Mouse (Mus musculus): ENCODE measurements around the gene Tiparp. TPM values are rescaled to one million over a fixed set of nuclear protein-coding genes. Genes with fewer than 3 reads are reported as not detected.

Tiparp gene
- polyA plus RNA-seq, 1 experiment from 2014 or later: 10.2 TPM

- Histone ChIP-seq H3K4me2 (no peak overlapping the region), H3K36me3 (no peaks in the 10 kb centered on the region), H3K4me3 (no peak overlapping the region), H3K27ac (no peak overlapping the region), H3K9me3 (replicated peaks) (no peaks in the 10 kb centered on the region), H3K4me1 (0 out of 2 replicates have a peak, but pooled peaks cover 11% of the 10 kb centered on the region), H3K27me3 (replicated peaks) (no peaks in the 10 kb centered on the region), H3K9ac (no peak overlapping the region)
- 53% methylated on average over 2 of the region's 2 CpGs for WGBS (ENCODE audit: insufficient replicate concordance)
- ATAC-seq: no peak
Observed at GRCm38 (mm10) chr3:65515751-65516150, 12.5 kb upstream of the Tiparp start.

- Histone ChIP-seq H3K36me3 (no peaks in the 10 kb centered on the region), H3K9me3 (replicated peaks) (no peaks in the 10 kb centered on the region), H3K4me3 (no peak overlapping the region), H3K27me3 (replicated peaks) (no peaks in the 10 kb centered on the region), H3K4me2 (no peak overlapping the region), H3K4me1 (0 out of 2 replicates have a peak, but pooled peaks cover 11% of the 10 kb centered on the region), H3K9ac (no peak overlapping the region), H3K27ac (no peak overlapping the region)
- 57% methylated on average over 1 of the region's 1 CpGs for WGBS (ENCODE audit: insufficient replicate concordance)
- no peak for ATAC-seq
Observed at GRCm38 (mm10) chr3:65516526-65516925, 11.7 kb upstream of the Tiparp start.

GRCm38 (mm10) chr3:65517141-65517540 lies 11.1 kb upstream of the Tiparp start:
- no peak overlapping the region for H3K4me3 ChIP-seq
- no peak for ATAC-seq
- no peaks in the 10 kb centered on the region for H3K36me3 ChIP-seq
- 42% methylated on average over 9 of the region's 9 CpGs for WGBS (ENCODE audit: insufficient replicate concordance)
- no peaks in the 10 kb centered on the region for H3K27me3 ChIP-seq (replicated peaks)
- H3K27ac ChIP-seq: no peak overlapping the region
- H3K9me3 ChIP-seq (replicated peaks): no peaks in the 10 kb centered on the region
- H3K9ac ChIP-seq: no peak overlapping the region
- no peak overlapping the region for H3K4me2 ChIP-seq
- 0 out of 2 replicates have a peak, but pooled peaks cover 11% of the 10 kb centered on the region for H3K4me1 ChIP-seq

GRCm38 (mm10) chr3:65517747-65518527 lies 10.3 kb upstream of the Tiparp start:
- no peaks in the 10 kb centered on the region for H3K9me3 ChIP-seq (replicated peaks)
- 0 out of 2 replicates have a peak, but pooled peaks cover 11% of the 10 kb centered on the region for H3K4me1 ChIP-seq
- H3K36me3 ChIP-seq: no peaks in the 10 kb centered on the region
- H3K4me2 ChIP-seq: no peak overlapping the region
- 57% methylated on average over 13 of the region's 13 CpGs for WGBS (ENCODE audit: insufficient replicate concordance)
- ATAC-seq: no peak
- no peak overlapping the region for H3K4me3 ChIP-seq
- H3K27ac ChIP-seq: no peak overlapping the region
- no peaks in the 10 kb centered on the region for H3K27me3 ChIP-seq (replicated peaks)
- no peak overlapping the region for H3K9ac ChIP-seq

- H3K36me3 ChIP-seq: no peaks in the 10 kb centered on the region
- H3K9ac ChIP-seq: no peak overlapping the region
- H3K9me3 ChIP-seq (replicated peaks): no peaks in the 10 kb centered on the region
- H3K4me3 ChIP-seq: no peak overlapping the region
- 0 out of 2 replicates have a peak, but pooled peaks cover 11% of the 10 kb centered on the region for H3K4me1 ChIP-seq
- WGBS (ENCODE audit: insufficient replicate concordance): 69% methylated on average over 1 of the region's 1 CpGs
- H3K4me2 ChIP-seq: no peak overlapping the region
- no peak for ATAC-seq
- H3K27ac ChIP-seq: no peak overlapping the region
- no peaks in the 10 kb centered on the region for H3K27me3 ChIP-seq (replicated peaks)
Observed at GRCm38 (mm10) chr3:65521391-65521790, 6.8 kb upstream of the Tiparp start.

GRCm38 (mm10) chr3:65523397-65523796 lies 4.8 kb upstream of the Tiparp start:
- H3K9ac ChIP-seq: no peak overlapping the region
- H3K4me3 ChIP-seq: no peak overlapping the region
- WGBS (ENCODE audit: insufficient replicate concordance): 63% methylated on average over 8 of the region's 8 CpGs
- no peaks in the 10 kb centered on the region for H3K9me3 ChIP-seq (replicated peaks)
- H3K27me3 ChIP-seq (replicated peaks): no peaks in the 10 kb centered on the region
- H3K27ac ChIP-seq: no peak overlapping the region
- ATAC-seq: no peak
- no peak overlapping the region for H3K4me2 ChIP-seq
- 0 out of 2 replicates have a peak, but pooled peaks cover 4% of the 10 kb centered on the region for H3K4me1 ChIP-seq
- no peaks in the 10 kb centered on the region for H3K36me3 ChIP-seq

GRCm38 (mm10) chr3:65525731-65526130 lies 2.5 kb upstream of the Tiparp start:
- no peaks in the 10 kb centered on the region for H3K9me3 ChIP-seq (replicated peaks)
- H3K4me3 ChIP-seq: no peak overlapping the region
- no peaks in the 10 kb centered on the region for H3K36me3 ChIP-seq
- H3K4me2 ChIP-seq: no peak overlapping the region
- peaks cover 20% of the 10 kb centered on the region for H3K4me1 ChIP-seq
- ATAC-seq: no peak
- WGBS (ENCODE audit: insufficient replicate concordance): 68% methylated on average over 3 of the region's 3 CpGs
- no peak overlapping the region for H3K27ac ChIP-seq
- H3K27me3 ChIP-seq (replicated peaks): 0 out of 2 replicates have a peak, but pooled peaks cover 3% of the 10 kb centered on the region
- no peak overlapping the region for H3K9ac ChIP-seq

- peak overlapping the region; percentile 84 for H3K9ac ChIP-seq
- ATAC-seq: no peak
- H3K4me1 ChIP-seq: peaks cover 20% of the 10 kb centered on the region
- 0 out of 2 replicates have a peak, but pooled peaks cover 3% of the 10 kb centered on the region for H3K27me3 ChIP-seq (replicated peaks)
- H3K4me3 ChIP-seq: peak overlapping the region; percentile 79
- no peaks in the 10 kb centered on the region for H3K9me3 ChIP-seq (replicated peaks)
- 14% methylated on average over 3 of the region's 3 CpGs for WGBS (ENCODE audit: insufficient replicate concordance)
- peak overlapping the region; percentile 100 for H3K4me2 ChIP-seq
- H3K36me3 ChIP-seq: peaks cover 8% of the 10 kb centered on the region; the same call in 1 of the 2 replicates
- peak overlapping the region; percentile 85; the same call in 1 of the 2 replicates for H3K27ac ChIP-seq
Observed at GRCm38 (mm10) chr3:65527196-65527595, 1.0 kb upstream of the Tiparp start.

- peaks cover 12% of the 10 kb centered on the region for H3K36me3 ChIP-seq
- H3K9me3 ChIP-seq (replicated peaks): no peaks in the 10 kb centered on the region
- H3K4me2 ChIP-seq: peak overlapping the region; percentile 100
- H3K27me3 ChIP-seq (replicated peaks): 0 out of 2 replicates have a peak, but pooled peaks cover 3% of the 10 kb centered on the region
- peak overlapping the region; percentile 79 for H3K4me3 ChIP-seq
- peak; percentile 38 for ATAC-seq
- under 1% methylated on average over 85 of the region's 97 CpGs for whole genome bisulfite sequencing (ENCODE audit: insufficient replicate concordance)
- H3K27ac ChIP-seq: peak overlapping the region; percentile 87
- peak overlapping the region; percentile 84 for H3K9ac ChIP-seq
- H3K4me1 ChIP-seq: peaks cover 20% of the 10 kb centered on the region
Observed at GRCm38 (mm10) chr3:65528614-65529470, 632 bp downstream of the Tiparp start.

- peaks cover 20% of the 10 kb centered on the region for H3K4me1 ChIP-seq
- no peaks in the 10 kb centered on the region for H3K9me3 ChIP-seq (replicated peaks)
- H3K27ac ChIP-seq: peak overlapping the region; percentile 87
Observed at GRCm38 (mm10) chr3:65529471-65530215, 1.4 kb downstream of the Tiparp start.

GRCm38 (mm10) chr3:65533014-65533413 lies 4.8 kb downstream of the Tiparp start:
- Histone ChIP-seq H3K27ac (no peak overlapping the region), H3K4me3 (no peak overlapping the region), H3K4me1 (peaks cover 19% of the 10 kb centered on the region), H3K9ac (no peak overlapping the region), H3K4me2 (no peak overlapping the region), H3K9me3 (replicated peaks) (no peaks in the 10 kb centered on the region), H3K36me3 (peaks cover 12% of the 10 kb centered on the region), H3K27me3 (replicated peaks) (0 out of 2 replicates have a peak, but pooled peaks cover 3% of the 10 kb centered on the region)
- 61% methylated on average over 2 of the region's 2 CpGs for WGBS (ENCODE audit: insufficient replicate concordance)
- no peak for ATAC-seq

More at GRCm38 (mm10) chr3:65529471-65530215, 1.4 kb downstream of the Tiparp start:
- peak overlapping the region; percentile 79 for H3K4me3 ChIP-seq
- no peak for ATAC-seq
- H3K36me3 ChIP-seq: peaks cover 12% of the 10 kb centered on the region
- H3K9ac ChIP-seq: peak overlapping the region; percentile 84
- WGBS (ENCODE audit: insufficient replicate concordance): 2% methylated on average over 19 of the region's 19 CpGs
- 0 out of 2 replicates have a peak, but pooled peaks cover 3% of the 10 kb centered on the region for H3K27me3 ChIP-seq (replicated peaks)
- peak overlapping the region; percentile 100 for H3K4me2 ChIP-seq
